Mouse (Mus musculus) heart, adult 2 months (tissue): ENCODE measurements around the gene Mospd2. TPM values are rescaled to one million over a fixed set of nuclear protein-coding genes. Genes with fewer than 3 reads are reported as not detected.

Experiments
- DNase-seq, 2 experiments: peaks; one replicate each; pipeline ENCODE4 v3.0.0; 2021
- H3K27ac ChIP-seq: fragments of 200-600 bp; 2 replicates; pipeline ENCODE4 v1.8.1; 2022
- H3K27me3 ChIP-seq: fragments of 200-500 bp; 2 replicates; pipeline ENCODE4 v1.6.1; 2012; ENCODE audit warnings: mild to moderate bottlenecking, low read length, inconsistent platforms, mixed read lengths; ENCODE audit not compliant: control insufficient read depth, insufficient read depth
- H3K36me3 ChIP-seq: fragments of 200-500 bp; 2 replicates; pipeline ENCODE4 v1.6.1; 2012; ENCODE audit warnings: low read length, inconsistent platforms; ENCODE audit not compliant: control insufficient read depth, insufficient read depth
- H3K4me1 ChIP-seq: fragments of 200-500 bp; 2 replicates; pipeline ENCODE4 v1.6.1; 2011; ENCODE audit warnings: low read length; ENCODE audit not compliant: control insufficient read depth, insufficient read depth
- H3K4me3 ChIP-seq: fragments of 200-600 bp; 2 replicates; pipeline ENCODE4 v1.8.1; 2022
- H3K79me2 ChIP-seq: fragments of 200-500 bp; replicated peaks from 2 replicates; pipeline ENCODE4 v1.6.1; 2012; ENCODE audit warnings: mild to moderate bottlenecking, inconsistent platforms, low read length, moderate library complexity, mixed read lengths; ENCODE audit not compliant: control insufficient read depth, insufficient read depth
- H3K9ac ChIP-seq: fragments of 200-500 bp; 2 replicates; pipeline ENCODE4 v1.6.1; 2012; ENCODE audit warnings: low read depth, mild to moderate bottlenecking, control low read depth, inconsistent platforms, low read length, mixed read lengths
- CTCF ChIP-seq: fragments of 200-600 bp; IDR thresholded peaks from 2 replicates; pipeline ENCODE4 v1.8.1; 2022; ENCODE audit warnings: antibody characterized with exemption, mild to moderate bottlenecking, moderate library complexity
- EP300 ChIP-seq: fragments of 200-500 bp; IDR thresholded peaks from 2 replicates; pipeline ENCODE4 v1.6.1; 2011; ENCODE audit warnings: low read depth, low read length, control low read depth; ENCODE audit not compliant: insufficient read depth
- POLR2A ChIP-seq: fragments of 200-500 bp; IDR thresholded peaks from 2 replicates; pipeline ENCODE4 v1.6.1; 2011; ENCODE audit warnings: mild to moderate bottlenecking, low read depth, low read length, control low read depth; ENCODE audit not compliant: insufficient read depth
- WGBS: fragments of 180-500 bp; shearing (Covaris S2); methylation state at CpG from one replicate; pipeline ENCODE4 v1.1.7; 2018; 5-methylcytosine and 5-hydroxymethylcytosine counted together
- intact Hi-C: fragments of 180-260 bp; cut with DNase I; formaldehyde crosslinking; loops from one replicate; pipeline ENCODE4 v1.15.1; 2025
- polyA plus RNA-seq: library from polyadenylated mRNA; depleted of rRNA; stranded (reverse); fragments of >200 nt; gene quantifications from 2 replicates; pipeline ENCODE4 v1.2.3, GENCODE M21; 2012; rRNA removed
- total RNA-seq, 2 experiments: library from RNA; stranded (reverse); gene quantifications; 2 replicates each; pipeline ENCODE4 v1.2.3; 2021

Mospd2 gene
- total and polyA plus RNA-seq, 3 experiments: 2.9 to 12.7 (median 11.5) TPM

GRCm38 (mm10) chrX:164912186-164912585 lies 68.0 kb downstream of the Mospd2 start:
- H3K36me3 ChIP-seq: no peaks in the 10 kb centered on the region
- H3K4me3 ChIP-seq: no peak overlapping the region
- no peak overlapping the region for H3K27ac ChIP-seq
- no peak for TF ChIP-seq EP300
- TF ChIP-seq CTCF: no peak
- TF ChIP-seq POLR2A: no peak
- no peaks in the 10 kb centered on the region for H3K4me1 ChIP-seq
- 66% methylated on average over 4 of the region's 4 CpGs for WGBS
- H3K9ac ChIP-seq: no peak overlapping the region
- H3K79me2 ChIP-seq: no peaks in the 10 kb centered on the region
- H3K27me3 ChIP-seq: no peaks in the 10 kb centered on the region
- intact Hi-C loops: no loop called here
- DNase-seq: no peak

DNA sequence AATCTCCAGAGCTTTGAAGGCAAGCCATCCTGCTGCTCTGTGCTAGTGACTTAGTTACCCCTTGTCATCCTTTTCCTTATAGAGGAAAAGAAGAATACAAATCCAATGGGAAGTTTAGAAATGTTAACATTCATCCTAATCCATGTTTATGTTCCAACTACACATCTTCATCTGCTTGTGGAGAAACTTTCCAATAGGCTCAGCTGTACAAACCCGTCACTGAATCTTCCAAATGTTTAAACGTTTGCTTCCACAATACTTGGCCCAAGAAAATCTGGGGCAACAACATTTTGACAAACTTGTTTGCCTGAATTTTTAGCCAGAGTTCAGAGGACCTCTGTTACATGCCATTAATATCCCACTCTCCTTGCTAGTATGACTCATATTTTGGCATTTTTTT lies 78.3 kb downstream of the Mospd2 start:
- H3K9ac ChIP-seq: no peak overlapping the region
- H3K79me2 ChIP-seq: no peaks in the 10 kb centered on the region
- H3K4me1 ChIP-seq: no peaks in the 10 kb centered on the region; the same call in 1 of the 2 replicates
- no peak overlapping the region for H3K4me3 ChIP-seq
- H3K27me3 ChIP-seq: no peaks in the 10 kb centered on the region
- H3K36me3 ChIP-seq: no peaks in the 10 kb centered on the region
- no peak for DNase-seq
- intact Hi-C loops: no loop called here
- whole genome bisulfite sequencing: 54% methylated on average over 2 of the region's 2 CpGs
- no peak for TF ChIP-seq EP300
- TF ChIP-seq POLR2A: no peak
- TF ChIP-seq CTCF: no peak
- H3K27ac ChIP-seq: no peak overlapping the region

GRCm38 (mm10) chrX:164899805-164900204 lies 80.4 kb downstream of the Mospd2 start:
- Histone ChIP-seq H3K27me3 (no peaks in the 10 kb centered on the region), H3K79me2 (no peaks in the 10 kb centered on the region), H3K9ac (no peak overlapping the region), H3K4me1 (no peaks in the 10 kb centered on the region; the same call in 1 of the 2 replicates), H3K36me3 (no peaks in the 10 kb centered on the region), H3K4me3 (no peak overlapping the region), H3K27ac (no peak overlapping the region)
- TF ChIP-seq POLR2A: no peak
- TF ChIP-seq CTCF: no peak
- no peak for TF ChIP-seq EP300
- intact Hi-C loops: no loop called here
- WGBS: 30% methylated on average over 2 of the region's 2 CpGs
- DNase-seq: no peak

GRCm38 (mm10) chrX:164886260-164886659 lies 93.9 kb downstream of the Mospd2 start:
- 83% methylated on average over 1 of the region's 1 CpGs for WGBS
- intact Hi-C loops: no loop called here
- no peaks in the 10 kb centered on the region for H3K36me3 ChIP-seq
- no peak overlapping the region for H3K9ac ChIP-seq
- TF ChIP-seq CTCF (no peak), EP300 (no peak), POLR2A (no peak)
- H3K27me3 ChIP-seq: no peaks in the 10 kb centered on the region
- no peak for DNase-seq
- H3K4me1 ChIP-seq: no peaks in the 10 kb centered on the region
- no peak overlapping the region for H3K4me3 ChIP-seq
- H3K79me2 ChIP-seq: no peaks in the 10 kb centered on the region
- no peak overlapping the region for H3K27ac ChIP-seq

Other genes starting within 250 kb of the Mospd2 start
- gene Fancb, start 217 bp upstream of the Mospd2 start, total RNA-seq: 1 to 10 TPM in 1 of 2 experiments, under 1 TPM in 1; 0.52 to 1.1 TPM
- gene Fancb, start 217 bp upstream of the Mospd2 start, polyA plus RNA-seq: 0.33 and 0.73 TPM in 2 replicates
- gene Gm17604, start 24.5 kb upstream of the Mospd2 start, total RNA-seq: not detected
- gene Gm17604, start 24.5 kb upstream of the Mospd2 start, polyA plus RNA-seq: not detected in 2 replicates